Mouse (Mus musculus) embryonic facial prominence, embryonic 14.5 days (tissue): ENCODE data around the gene Gm4778. TPM values are rescaled to one million over a fixed set of nuclear protein-coding genes. Genes with fewer than 3 reads are reported as not detected.

Experiments used
- polyA plus RNA-seq: library from polyadenylated mRNA; unstranded; fragments of >200 nt; fragmentation: Nextera tagmentation; extraction: Ambion mirVana; gene quantifications from 2 replicates; pipeline ENCODE4 v1.2.1, GENCODE M21; 2014

The Gm4778 gene
- polyA plus RNA-seq, 1 experiment from 2014 or later, result not detected

Other genes starting within 250 kb of the Gm4778 start
- gene Gm9125, start 209.2 kb upstream of the Gm4778 start, polyA plus RNA-seq, result not detected in 2 replicates
- gene Gm10697, start 191.4 kb upstream of the Gm4778 start, polyA plus RNA-seq, result not detected in 2 replicates
- not detected in 2 replicates for gene Gm10696, start 85.8 kb upstream of the Gm4778 start, polyA plus RNA-seq
- gene Gm5286, start 67.3 kb upstream of the Gm4778 start, polyA plus RNA-seq, result not detected in 2 replicates
- gene Them4, start 46.1 kb downstream of the Gm4778 start, polyA plus RNA-seq, result 12.2 and 14.9 TPM in 2 replicates
- gene Them5, start 78.1 kb downstream of the Gm4778 start, polyA plus RNA-seq, result 20.3 and 26.2 TPM in 2 replicates
- gene C2cd4d, start 98.4 kb downstream of the Gm4778 start, polyA plus RNA-seq, result 2.1 and 2.9 TPM in 2 replicates
- gene Rorc, start 108.8 kb downstream of the Gm4778 start, polyA plus RNA-seq, result 2.5 and 2.8 TPM in 2 replicates
- 0.07 and 0.08 TPM in 2 replicates for gene Lingo4, start 134.5 kb downstream of the Gm4778 start, polyA plus RNA-seq
- gene Tdrkh, start 149.2 kb downstream of the Gm4778 start, polyA plus RNA-seq, result 8.9 and 9.7 TPM in 2 replicates
- 52.4 and 59.4 TPM in 2 replicates for gene Mrpl9, start 179.3 kb downstream of the Gm4778 start, polyA plus RNA-seq
- not detected in 2 replicates for gene Oaz3, start 179.9 kb downstream of the Gm4778 start, polyA plus RNA-seq
- gene Celf3, start 214.3 kb downstream of the Gm4778 start, polyA plus RNA-seq, result 8.8 and 9.0 TPM in 2 replicates
- gene Riiad1, start 216.3 kb downstream of the Gm4778 start, polyA plus RNA-seq, result 5.5 and 17.2 TPM in 2 replicates